Mouse (Mus musculus): ENCODE measurements around the gene Aunip. TPM values are rescaled to one million over a fixed set of nuclear protein-coding genes. Genes with fewer than 3 reads are reported as not detected.
A peak's percentile ranks its signal among the peaks of the same experiment; 100 is the strongest.

The Aunip gene
- polyA plus RNA-seq, 1 experiment from 2014 or later: 0.84 TPM

GRCm38 (mm10) chr4:134468215-134468575 is 42.6 kb upstream of the Aunip start, which contains the start of gene Stmn1:
Gene Stmn1, plus strand, starts transcription at chr4:134468320.
- peak; percentile 94 for ATAC-seq
- no peaks in the 10 kb centered on the region; the same call in 1 of the 2 replicates for H3K4me1 ChIP-seq (ENCODE audit: insufficient read depth, low read depth, low read length)
- H3K9me3 ChIP-seq (ENCODE audit: low read length): no peaks in the 10 kb centered on the region
- DNase-seq (ENCODE audit: low spot score): peak; percentile 97
- no peaks in the 10 kb centered on the region for H3K27me3 ChIP-seq (replicated peaks; ENCODE audit: insufficient read depth, low read length)
- H3K4me3 ChIP-seq (ENCODE audit: low read depth, low read length): peak within 1 kb of the TSS; percentile 79
- TF ChIP-seq EP300 (IDR thresholded peaks at IDR 0.05) (no peak), CTCF (IDR thresholded peaks at IDR 0.05) (no peak)
- 0% methylated on average over 27 of the region's 31 CpGs for WGBS
- no peaks in the 10 kb centered on the region for H3K36me3 ChIP-seq (ENCODE audit: insufficient read depth, low read length)
- H3K4me2 ChIP-seq (replicated peaks; ENCODE audit: low read depth, low read length): peak within 1 kb of the TSS; percentile 99
- H3K27ac ChIP-seq (ENCODE audit: low read length): peak within 1 kb of the TSS; percentile 81
- H3K9ac ChIP-seq (replicated peaks; ENCODE audit: low read depth): peak within 1 kb of the TSS; percentile 44

- Histone ChIP-seq H3K36me3 (ENCODE audit: insufficient read depth, low read length) (no peaks in the 10 kb centered on the region), H3K4me1 (ENCODE audit: insufficient read depth, low read depth, low read length) (no peaks in the 10 kb centered on the region; the same call in 1 of the 2 replicates), H3K9ac (replicated peaks; ENCODE audit: low read depth) (peak overlapping the region; percentile 44), H3K4me2 (replicated peaks; ENCODE audit: low read depth, low read length) (peak overlapping the region; percentile 99), H3K27me3 (replicated peaks; ENCODE audit: insufficient read depth, low read length) (no peaks in the 10 kb centered on the region), H3K9me3 (ENCODE audit: low read length) (no peaks in the 10 kb centered on the region), H3K27ac (ENCODE audit: low read length) (peak overlapping the region; percentile 69), H3K4me3 (ENCODE audit: low read depth, low read length) (peak overlapping the region; percentile 79)
- no peak for TF ChIP-seq CTCF (IDR thresholded peaks at IDR 0.05)
- no peak for TF ChIP-seq EP300 (IDR thresholded peaks at IDR 0.05)
- DNase-seq (ENCODE audit: low spot score) (peak; percentile 96), ATAC-seq (peak; percentile 89)
- WGBS: 2% methylated on average over 46 of the region's 68 CpGs
Measured at GRCm38 (mm10) chr4:134468578-134469266, 42.1 kb upstream of the Aunip start.

- ATAC-seq (no peak), DNase-seq (ENCODE audit: low spot score) (no peak)
- H3K27me3 ChIP-seq (replicated peaks; ENCODE audit: insufficient read depth, low read length): no peaks in the 10 kb centered on the region
- H3K9me3 ChIP-seq (ENCODE audit: low read length): no peaks in the 10 kb centered on the region
- TF ChIP-seq CTCF (IDR thresholded peaks at IDR 0.05) (no peak), EP300 (IDR thresholded peaks at IDR 0.05) (no peak)
- H3K4me1 ChIP-seq (ENCODE audit: insufficient read depth, low read depth, low read length): no peaks in the 10 kb centered on the region; the same call in 1 of the 2 replicates
- 0 out of 2 replicates have a peak overlapping the region, but pooled peaks have one; percentile 27 for H3K27ac ChIP-seq (ENCODE audit: low read length)
- WGBS: 9% methylated on average over 6 of the region's 6 CpGs
- H3K9ac ChIP-seq (replicated peaks; ENCODE audit: low read depth): 0 out of 2 replicates have a peak overlapping the region, but pooled peaks have one; percentile 6
- H3K36me3 ChIP-seq (ENCODE audit: insufficient read depth, low read length): no peaks in the 10 kb centered on the region
- peak overlapping the region; percentile 99 for H3K4me2 ChIP-seq (replicated peaks; ENCODE audit: low read depth, low read length)
- peak overlapping the region; percentile 79 for H3K4me3 ChIP-seq (ENCODE audit: low read depth, low read length)
Measured at GRCm38 (mm10) chr4:134469341-134469796, 41.4 kb upstream of the Aunip start.

GRCm38 (mm10) chr4:134469985-134470384 is 40.8 kb upstream of the Aunip start:
- TF ChIP-seq EP300 (IDR thresholded peaks at IDR 0.05): no peak
- no peak for TF ChIP-seq CTCF (IDR thresholded peaks at IDR 0.05)
- Histone ChIP-seq H3K36me3 (ENCODE audit: insufficient read depth, low read length) (no peaks in the 10 kb centered on the region), H3K4me1 (ENCODE audit: insufficient read depth, low read depth, low read length) (no peaks in the 10 kb centered on the region; the same call in 1 of the 2 replicates), H3K27me3 (replicated peaks; ENCODE audit: insufficient read depth, low read length) (no peaks in the 10 kb centered on the region), H3K4me3 (ENCODE audit: low read depth, low read length) (no peak overlapping the region), H3K4me2 (replicated peaks; ENCODE audit: low read depth, low read length) (no peak overlapping the region), H3K27ac (ENCODE audit: low read length) (no peak overlapping the region), H3K9ac (replicated peaks; ENCODE audit: low read depth) (no peak overlapping the region), H3K9me3 (ENCODE audit: low read length) (no peaks in the 10 kb centered on the region)
- WGBS: 52% methylated on average over 3 of the region's 3 CpGs
- ATAC-seq: no peak
- DNase-seq (ENCODE audit: low spot score): no peak

- no peak overlapping the region for H3K9ac ChIP-seq (replicated peaks; ENCODE audit: low read depth)
- no peak overlapping the region for H3K27ac ChIP-seq (ENCODE audit: low read length)
- H3K9me3 ChIP-seq (ENCODE audit: low read length): no peaks in the 10 kb centered on the region
- H3K4me1 ChIP-seq (ENCODE audit: insufficient read depth, low read depth, low read length): no peaks in the 10 kb centered on the region; the same call in 1 of the 2 replicates
- no peak overlapping the region for H3K4me3 ChIP-seq (ENCODE audit: low read depth, low read length)
- TF ChIP-seq CTCF (IDR thresholded peaks at IDR 0.05) (peak; percentile 57), EP300 (IDR thresholded peaks at IDR 0.05) (no peak)
- H3K27me3 ChIP-seq (replicated peaks; ENCODE audit: insufficient read depth, low read length): no peaks in the 10 kb centered on the region
- ATAC-seq (no peak), DNase-seq (ENCODE audit: low spot score) (no peak)
- no peak overlapping the region for H3K4me2 ChIP-seq (replicated peaks; ENCODE audit: low read depth, low read length)
- H3K36me3 ChIP-seq (ENCODE audit: insufficient read depth, low read length): no peaks in the 10 kb centered on the region
Measured at GRCm38 (mm10) chr4:134471469-134471868, 39.3 kb upstream of the Aunip start.

GRCm38 (mm10) chr4:134473764-134474163 is 37.0 kb upstream of the Aunip start:
- ATAC-seq: no peak
- no peaks in the 10 kb centered on the region for H3K36me3 ChIP-seq (ENCODE audit: insufficient read depth, low read length)
- 83% methylated on average over 4 of the region's 4 CpGs for WGBS

More at GRCm38 (mm10) chr4:134473764-134474163, 37.0 kb upstream of the Aunip start:
- no peaks in the 10 kb centered on the region for H3K9me3 ChIP-seq (ENCODE audit: low read length)
- no peak overlapping the region for H3K4me2 ChIP-seq (replicated peaks; ENCODE audit: low read depth, low read length)
- H3K4me3 ChIP-seq (ENCODE audit: low read depth, low read length): no peak overlapping the region
- H3K27me3 ChIP-seq (replicated peaks; ENCODE audit: insufficient read depth, low read length): no peaks in the 10 kb centered on the region
- H3K27ac ChIP-seq (ENCODE audit: low read length): no peak overlapping the region
- TF ChIP-seq CTCF (IDR thresholded peaks at IDR 0.05): no peak
- TF ChIP-seq EP300 (IDR thresholded peaks at IDR 0.05): no peak
- DNase-seq (ENCODE audit: low spot score): no peak
- H3K9ac ChIP-seq (replicated peaks; ENCODE audit: low read depth): no peak overlapping the region
- H3K4me1 ChIP-seq (ENCODE audit: insufficient read depth, low read depth, low read length): no peaks in the 10 kb centered on the region; the same call in 1 of the 2 replicates

Measured in lung, postnatal 0 days (tissue).